Mouse (Mus musculus) stomach, embryonic 15.5 days (tissue): Measurements from ENCODE around the gene Cep89. TPM values are rescaled to one million over a fixed set of nuclear protein-coding genes. Genes with fewer than 3 reads are reported as not detected.
A peak's percentile ranks its signal among the peaks of the same experiment; 100 is the strongest.

Source experiments
- ATAC-seq: fragments of 200-750 bp; cut with Nextera tagmentation; 2 replicates; pipeline ENCODE4 v1.8.0; 2017; ENCODE audit warnings: low read depth, moderate number of reproducible peaks, moderate TSS enrichment; ENCODE audit not compliant: insufficient read depth, low FRiP score
- H3K27ac ChIP-seq: fragments of 300-500 bp; sonication (generic); 2 replicates; pipeline ENCODE4 v1.5.1; 2015; ENCODE audit warnings: mild to moderate bottlenecking, inconsistent platforms
- H3K27me3 ChIP-seq: fragments of 300-500 bp; sonication (generic); replicated peaks from 2 replicates; pipeline ENCODE4 v1.6.1; 2015; ENCODE audit warnings: inconsistent platforms
- H3K36me3 ChIP-seq: fragments of 300-500 bp; sonication (generic); 2 replicates; pipeline ENCODE4 v1.6.1; 2015; ENCODE audit warnings: inconsistent platforms
- H3K4me1 ChIP-seq: fragments of 300-500 bp; sonication (generic); 2 replicates; pipeline ENCODE4 v1.6.1; 2015; ENCODE audit warnings: inconsistent platforms
- H3K4me2 ChIP-seq: fragments of 300-500 bp; sonication (generic); 2 replicates; pipeline ENCODE4 v1.6.1; 2015; ENCODE audit warnings: mild to moderate bottlenecking, inconsistent platforms
- H3K4me3 ChIP-seq: fragments of 300-500 bp; sonication (generic); replicated peaks from 2 replicates; pipeline ENCODE4 v1.5.1; 2015; ENCODE audit warnings: inconsistent platforms
- H3K9ac ChIP-seq: fragments of 300-500 bp; sonication (generic); 2 replicates; pipeline ENCODE4 v1.6.1; 2015; ENCODE audit warnings: inconsistent platforms
- H3K9me3 ChIP-seq: fragments of 300-500 bp; sonication (generic); 2 replicates; pipeline ENCODE4 v1.6.1; 2016; ENCODE audit warnings: inconsistent platforms
- WGBS: fragments of 180-500 bp; shearing (Covaris S2); methylation state at CpG from one replicate; pipeline ENCODE4 v1.1.7; 2015; 5-methylcytosine and 5-hydroxymethylcytosine counted together
- polyA plus RNA-seq: library from polyadenylated mRNA; unstranded; fragments of >200 nt; fragmentation: Nextera tagmentation; extraction: Ambion mirVana; gene quantifications from 2 replicates; pipeline ENCODE4 v1.2.1, GENCODE M21; 2015

The Cep89 gene
- polyA plus RNA-seq, 1 experiment from 2014 or later: 45.4 TPM

DNA sequence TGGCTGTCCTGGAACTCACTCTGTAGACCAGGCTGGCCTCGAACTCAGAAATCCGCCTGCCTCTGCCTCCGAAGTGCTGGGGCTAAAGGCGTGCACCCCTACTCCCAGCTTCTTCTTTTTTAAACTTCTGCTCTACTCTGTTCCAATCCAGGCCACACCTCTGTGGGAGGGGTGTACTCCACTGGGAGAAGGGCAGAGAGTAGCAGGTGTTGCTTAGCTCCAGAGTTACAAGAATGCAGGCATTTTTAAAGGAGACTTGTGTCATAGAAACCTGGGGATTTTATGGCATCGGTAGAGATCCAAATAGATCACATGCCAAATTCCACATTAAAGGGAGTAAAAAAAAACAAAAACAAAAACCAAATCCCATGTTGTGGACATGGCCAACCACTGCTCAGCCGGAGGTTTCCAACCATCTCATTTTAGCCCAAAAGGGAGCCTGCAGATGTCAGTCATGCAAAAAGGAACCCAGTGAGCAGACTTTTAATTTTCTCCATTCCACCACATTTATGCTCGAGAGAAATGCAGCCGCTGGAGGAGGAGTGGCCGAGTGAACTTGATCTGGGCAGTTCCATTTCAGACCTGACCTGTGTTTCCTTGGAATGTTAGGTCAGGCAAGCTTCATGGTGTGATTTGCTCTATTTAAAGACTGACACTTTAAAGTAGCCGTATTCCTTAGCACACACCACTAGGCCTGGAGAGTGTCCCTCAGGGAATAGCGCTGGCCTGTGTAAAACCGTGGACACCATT is 31.5 kb upstream of the Cep89 start:
- H3K27me3 ChIP-seq: no peaks in the 10 kb centered on the region
- H3K36me3 ChIP-seq: no peaks in the 10 kb centered on the region
- no peaks in the 10 kb centered on the region for H3K9me3 ChIP-seq
- no peak overlapping the region for H3K9ac ChIP-seq
- no peak for ATAC-seq
- H3K4me3 ChIP-seq: no peak overlapping the region
- H3K27ac ChIP-seq: no peak overlapping the region
- 72% methylated on average over 12 of the region's 12 CpGs for WGBS
- no peak overlapping the region for H3K4me2 ChIP-seq
- 0 out of 2 replicates have a peak, but pooled peaks cover 6% of the 10 kb centered on the region for H3K4me1 ChIP-seq

DNA sequence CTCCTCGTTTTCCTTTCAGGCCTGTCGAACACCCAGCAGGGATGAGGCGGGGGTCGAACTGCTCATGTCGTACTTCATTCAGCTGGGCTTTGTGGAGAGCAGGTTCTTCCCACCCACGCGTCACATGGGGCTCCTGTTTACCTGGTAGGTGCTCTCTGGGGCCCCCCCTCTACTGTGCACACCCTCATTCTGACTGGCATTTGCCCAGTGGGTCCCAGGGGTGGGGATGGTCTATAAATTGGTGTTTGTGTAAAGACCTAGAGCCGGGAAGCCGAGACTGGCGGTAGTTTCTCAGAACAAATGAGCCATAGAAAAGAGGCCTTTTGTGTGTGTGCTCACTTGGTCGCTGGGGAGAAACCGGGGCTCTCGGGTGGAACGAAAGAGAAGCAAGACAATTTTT is 25.7 kb upstream of the Cep89 start:
- no peak for ATAC-seq
- WGBS: 64% methylated on average over 14 of the region's 14 CpGs

DNA sequence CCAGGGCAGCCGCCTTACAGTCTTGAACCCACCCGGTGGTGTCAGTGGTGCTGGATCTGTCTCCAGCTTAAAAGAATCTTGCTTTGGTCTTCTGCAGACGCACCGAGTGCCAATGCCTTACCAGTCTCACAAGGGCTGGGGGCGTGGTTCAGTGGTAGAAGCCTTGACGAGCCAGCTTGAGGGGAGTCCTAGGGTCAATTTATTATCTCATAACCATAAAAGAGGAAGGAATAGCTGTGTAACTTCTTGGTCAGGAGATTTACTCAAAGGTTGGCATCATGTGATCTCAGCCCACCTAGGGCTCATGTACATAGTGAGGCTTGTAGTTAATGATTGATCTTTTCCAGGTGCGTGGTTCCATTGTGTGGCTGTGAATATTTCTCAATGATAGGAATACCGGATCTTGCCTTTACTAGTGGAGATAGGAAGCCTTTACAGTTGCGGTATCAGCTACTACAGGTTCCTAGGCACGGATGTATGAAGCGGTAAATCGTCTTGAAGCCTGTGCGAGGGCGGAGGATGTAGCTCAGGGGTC is 24.3 kb upstream of the Cep89 start:
- H3K9ac ChIP-seq: no peak overlapping the region
- peak overlapping the region; percentile 77 for H3K27ac ChIP-seq

More for the DNA sequence above, 25.7 kb upstream of the Cep89 start:
- H3K9me3 ChIP-seq: no peaks in the 10 kb centered on the region
- H3K4me1 ChIP-seq: peaks cover 8% of the 10 kb centered on the region
- H3K27ac ChIP-seq: peak overlapping the region; percentile 26; the same call in 1 of the 2 replicates
- no peak overlapping the region for H3K4me3 ChIP-seq
- H3K36me3 ChIP-seq: no peaks in the 10 kb centered on the region
- H3K27me3 ChIP-seq: no peaks in the 10 kb centered on the region
- no peak overlapping the region for H3K4me2 ChIP-seq
- no peak overlapping the region for H3K9ac ChIP-seq

DNA sequence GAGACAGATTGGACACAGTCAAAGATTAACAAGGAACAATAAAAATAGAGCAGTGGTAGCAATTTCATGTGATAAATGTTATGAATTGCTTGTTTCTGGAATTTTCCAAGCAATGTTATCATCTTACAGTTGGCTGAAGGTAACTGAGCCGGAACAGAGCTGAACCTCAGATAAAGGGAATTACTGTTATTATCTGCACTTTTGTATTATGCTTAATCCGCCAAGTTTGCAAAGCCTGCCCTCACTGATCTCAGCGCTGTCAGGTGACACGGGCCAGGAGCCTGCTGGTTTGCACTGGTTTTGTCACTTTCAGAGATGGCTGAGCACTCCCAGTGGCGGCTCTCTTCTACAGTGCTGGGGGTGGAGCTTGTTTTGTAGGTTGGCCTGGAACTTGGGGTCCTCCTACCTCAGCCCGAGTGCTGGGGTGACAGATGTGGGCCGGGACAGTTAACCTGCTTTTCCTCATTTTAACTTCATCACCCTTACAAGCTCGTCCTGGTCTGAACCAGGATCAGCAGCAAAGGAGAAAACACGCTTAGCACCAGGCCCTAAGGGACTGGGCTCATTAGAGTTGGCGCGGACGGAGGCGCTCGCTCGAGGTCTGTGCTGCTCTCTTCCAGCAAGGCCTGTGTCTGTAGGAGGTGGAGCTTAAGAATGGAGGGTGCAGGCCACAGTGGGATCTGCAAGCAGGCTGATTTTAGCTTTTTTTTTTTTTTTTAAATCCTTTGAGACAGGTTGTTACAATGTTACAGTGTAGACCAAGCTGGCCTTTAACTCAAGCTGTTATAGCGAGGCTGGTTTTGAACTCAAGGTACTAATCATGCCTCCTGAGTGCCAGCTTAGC is 23.5 kb upstream of the Cep89 start:
- no peak overlapping the region for H3K4me2 ChIP-seq
- no peak overlapping the region for H3K4me3 ChIP-seq
- H3K36me3 ChIP-seq: 0 out of 2 replicates have a peak, but pooled peaks cover 3% of the 10 kb centered on the region
- H3K9me3 ChIP-seq: no peaks in the 10 kb centered on the region
- H3K27me3 ChIP-seq: no peaks in the 10 kb centered on the region
- H3K27ac ChIP-seq: peak overlapping the region; percentile 77
- 51% methylated on average over 16 of the region's 16 CpGs for WGBS
- peaks cover 8% of the 10 kb centered on the region for H3K4me1 ChIP-seq
- ATAC-seq: peak; percentile 78
- H3K9ac ChIP-seq: no peak overlapping the region

More for the DNA sequence above, 24.3 kb upstream of the Cep89 start:
- H3K4me1 ChIP-seq: peaks cover 8% of the 10 kb centered on the region
- no peaks in the 10 kb centered on the region for H3K9me3 ChIP-seq
- H3K27me3 ChIP-seq: no peaks in the 10 kb centered on the region
- WGBS: 71% methylated on average over 14 of the region's 14 CpGs
- H3K4me2 ChIP-seq: no peak overlapping the region
- H3K36me3 ChIP-seq: 0 out of 2 replicates have a peak, but pooled peaks cover 3% of the 10 kb centered on the region
- ATAC-seq: peak; percentile 85
- H3K4me3 ChIP-seq: no peak overlapping the region

DNA sequence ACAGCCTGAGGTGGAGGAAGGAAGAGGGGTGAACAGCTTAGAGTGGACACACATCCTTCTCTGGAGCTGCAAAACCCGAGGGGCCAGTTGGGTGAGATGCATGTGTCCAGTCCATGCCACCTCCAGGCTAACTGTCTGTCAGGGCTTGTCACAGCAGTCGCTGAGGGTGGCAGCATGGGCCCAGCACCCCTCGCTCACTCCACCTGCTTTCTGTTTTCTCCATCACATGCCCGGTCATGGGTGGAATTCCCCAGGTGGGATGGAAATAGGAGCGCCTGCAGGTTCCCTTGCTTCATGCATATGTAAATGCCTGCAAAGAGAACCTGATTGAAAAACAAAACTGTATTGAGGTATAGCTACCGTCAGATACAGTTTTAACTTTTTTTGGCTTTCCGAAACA is 22.6 kb upstream of the Cep89 start:
- H3K9ac ChIP-seq: no peak overlapping the region
- ATAC-seq: no peak
- no peak overlapping the region for H3K4me2 ChIP-seq
- H3K9me3 ChIP-seq: no peaks in the 10 kb centered on the region
- H3K27me3 ChIP-seq: no peaks in the 10 kb centered on the region
- 0 out of 2 replicates have a peak, but pooled peaks cover 3% of the 10 kb centered on the region for H3K36me3 ChIP-seq
- H3K27ac ChIP-seq: peak overlapping the region; percentile 77; the same call in 1 of the 2 replicates
- H3K4me3 ChIP-seq: no peak overlapping the region
- WGBS: 79% methylated on average over 7 of the region's 7 CpGs
- H3K4me1 ChIP-seq: peaks cover 8% of the 10 kb centered on the region

DNA sequence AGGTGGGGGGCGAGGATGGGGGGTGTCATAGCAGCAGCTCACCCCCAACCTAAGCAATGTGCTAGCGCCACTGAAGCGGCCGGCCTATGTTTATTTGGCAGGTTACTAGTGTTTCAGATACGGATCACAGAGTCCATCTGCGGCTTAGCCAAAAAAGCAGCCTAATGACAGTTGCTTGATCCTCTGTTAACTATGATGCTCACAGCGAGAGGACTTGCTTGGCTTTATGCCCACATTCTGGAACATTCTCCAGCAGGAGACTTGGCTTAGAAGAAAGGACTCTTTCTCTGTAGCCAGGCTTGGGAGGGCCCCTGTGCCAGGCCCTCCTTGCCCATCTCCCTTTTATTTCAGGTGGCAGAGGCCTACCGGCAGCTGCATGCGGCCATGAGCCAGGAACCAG is 20.2 kb upstream of the Cep89 start:
- Histone ChIP-seq H3K27me3 (no peaks in the 10 kb centered on the region), H3K4me3 (no peak overlapping the region), H3K4me1 (peaks cover 8% of the 10 kb centered on the region; the same call in 1 of the 2 replicates), H3K9ac (no peak overlapping the region), H3K9me3 (no peaks in the 10 kb centered on the region), H3K27ac (no peak overlapping the region), H3K36me3 (0 out of 2 replicates have a peak, but pooled peaks cover 3% of the 10 kb centered on the region), H3K4me2 (no peak overlapping the region)
- no peak for ATAC-seq
- 71% methylated on average over 9 of the region's 9 CpGs for WGBS

DNA sequence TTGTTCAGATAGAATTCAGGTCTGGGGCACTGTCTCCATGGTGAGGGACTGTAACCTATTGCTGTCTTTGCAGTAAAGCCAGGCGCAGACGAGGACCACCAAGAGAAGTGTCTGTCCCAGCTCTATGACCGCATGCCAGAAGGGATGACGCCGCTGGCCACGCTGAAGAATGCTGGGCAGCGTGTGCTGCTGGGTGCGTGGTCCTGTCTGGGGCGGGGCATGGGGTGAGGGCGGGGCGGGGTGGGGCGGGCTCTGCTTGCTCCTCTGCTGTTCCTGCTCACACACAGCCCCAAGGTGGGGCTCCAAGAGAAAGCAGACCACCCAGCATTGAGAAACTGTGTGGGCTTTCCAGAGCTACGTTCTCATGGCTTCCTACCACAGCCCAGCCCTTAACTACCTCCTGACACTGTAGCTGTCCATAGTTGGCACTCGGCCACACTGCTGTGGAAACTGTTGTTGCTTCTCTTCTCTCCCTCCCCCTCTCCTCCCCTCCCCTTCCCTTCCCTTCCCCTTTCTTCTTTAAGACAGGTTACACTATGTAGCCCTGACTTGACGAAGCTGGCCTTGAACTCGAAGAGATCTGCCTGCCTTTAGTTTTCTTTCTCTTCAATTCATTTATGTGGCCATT is 17.2 kb upstream of the Cep89 start:
- WGBS: 33% methylated on average over 16 of the region's 16 CpGs
- Histone ChIP-seq H3K36me3 (0 out of 2 replicates have a peak, but pooled peaks cover 3% of the 10 kb centered on the region), H3K9me3 (no peaks in the 10 kb centered on the region), H3K4me2 (no peak overlapping the region), H3K27me3 (no peaks in the 10 kb centered on the region), H3K4me3 (no peak overlapping the region), H3K4me1 (no peaks in the 10 kb centered on the region), H3K9ac (no peak overlapping the region), H3K27ac (no peak overlapping the region)
- ATAC-seq: peak; percentile 32; the same call in 1 of the 2 replicates

DNA sequence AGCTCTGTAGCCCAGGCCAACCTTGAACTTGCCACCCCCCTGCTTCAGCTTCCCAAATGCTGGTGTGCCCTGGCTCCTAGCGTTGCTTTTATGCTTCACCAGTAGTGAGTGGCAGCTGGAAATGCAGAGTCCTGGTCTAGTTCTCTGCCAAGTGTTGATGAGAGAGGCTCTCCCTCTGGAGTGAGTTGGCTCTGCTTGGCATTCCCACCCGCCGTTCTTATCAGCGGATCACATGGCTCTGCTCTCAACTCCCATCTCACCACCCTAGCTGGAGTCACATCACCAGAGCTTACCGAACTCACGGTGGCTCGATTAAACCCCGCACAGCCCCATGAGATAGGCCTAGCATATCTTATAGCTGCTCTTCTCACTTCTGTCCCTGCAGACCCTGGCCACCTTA is 16.5 kb upstream of the Cep89 start:
- no peaks in the 10 kb centered on the region for H3K9me3 ChIP-seq
- 0 out of 2 replicates have a peak, but pooled peaks cover 3% of the 10 kb centered on the region for H3K36me3 ChIP-seq
- WGBS: 87% methylated on average over 8 of the region's 8 CpGs
- no peak overlapping the region for H3K9ac ChIP-seq
- H3K27me3 ChIP-seq: no peaks in the 10 kb centered on the region
- no peak overlapping the region for H3K27ac ChIP-seq
- no peak overlapping the region for H3K4me3 ChIP-seq
- H3K4me2 ChIP-seq: no peak overlapping the region
- ATAC-seq: no peak
- no peaks in the 10 kb centered on the region for H3K4me1 ChIP-seq

DNA sequence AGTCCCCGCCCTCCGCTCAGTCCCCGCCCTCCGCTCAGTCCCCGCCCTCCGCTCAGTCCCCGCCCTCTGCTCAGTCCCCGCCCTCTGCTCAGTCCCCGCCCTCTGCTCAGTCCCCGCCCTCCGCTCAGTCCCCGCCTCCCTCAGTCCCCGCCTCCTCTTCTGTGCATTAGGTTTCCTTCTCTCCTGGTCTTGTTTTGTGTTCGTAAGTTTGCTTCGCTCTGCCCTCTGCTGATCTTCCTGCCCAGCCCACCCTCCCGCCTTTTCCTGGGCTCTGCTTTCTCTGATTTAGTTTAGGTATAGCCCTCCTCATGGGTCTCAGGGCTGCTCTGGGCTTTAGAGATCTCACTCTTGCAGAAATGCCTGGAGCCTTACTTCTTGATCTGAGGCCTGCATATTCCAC is 15.0 kb upstream of the Cep89 start:
- H3K27ac ChIP-seq: no peak overlapping the region
- 0 out of 2 replicates have a peak, but pooled peaks cover 3% of the 10 kb centered on the region for H3K36me3 ChIP-seq
- no peak for ATAC-seq
- no peak overlapping the region for H3K4me3 ChIP-seq
- WGBS: 51% methylated on average over 15 of the region's 16 CpGs
- H3K4me2 ChIP-seq: no peak overlapping the region
- no peaks in the 10 kb centered on the region for H3K4me1 ChIP-seq
- no peak overlapping the region for H3K9ac ChIP-seq
- H3K9me3 ChIP-seq: no peaks in the 10 kb centered on the region
- H3K27me3 ChIP-seq: no peaks in the 10 kb centered on the region

DNA sequence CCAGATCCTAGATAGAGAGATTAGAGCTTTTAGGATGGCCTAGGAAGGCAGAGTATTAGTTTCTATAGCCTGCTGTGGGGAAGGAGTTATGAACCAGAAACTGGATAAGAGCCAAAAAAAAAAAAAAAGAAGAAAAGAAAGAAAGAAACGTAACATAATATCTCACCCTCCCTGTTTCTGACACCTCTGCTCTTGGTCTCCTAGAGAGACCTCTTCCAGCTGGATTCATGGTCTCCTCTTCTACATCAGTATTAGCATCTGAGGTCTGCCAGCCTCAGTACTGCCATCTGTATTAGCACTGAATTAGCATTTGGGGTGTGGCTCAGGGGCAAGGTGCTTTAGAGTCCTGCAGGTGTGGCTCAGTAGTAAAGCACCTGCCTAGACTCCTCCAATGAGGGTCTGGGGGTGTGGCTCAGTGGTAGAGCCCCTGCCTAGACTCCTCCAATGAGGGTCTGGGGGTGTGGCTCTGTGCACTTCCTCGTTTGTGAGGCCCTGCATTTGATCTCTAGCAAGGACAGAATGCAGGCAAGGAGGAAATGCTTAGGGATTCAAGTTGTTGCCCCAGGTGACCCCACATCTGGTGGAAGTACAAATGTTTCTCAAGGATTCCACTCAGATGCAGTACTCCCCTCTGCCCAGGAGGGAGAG is 14.0 kb upstream of the Cep89 start:
- WGBS: 38% methylated on average over 2 of the region's 2 CpGs
- Histone ChIP-seq H3K4me3 (no peak overlapping the region), H3K9ac (no peak overlapping the region), H3K27me3 (no peaks in the 10 kb centered on the region), H3K36me3 (no peaks in the 10 kb centered on the region), H3K27ac (no peak overlapping the region), H3K4me2 (no peak overlapping the region), H3K9me3 (no peaks in the 10 kb centered on the region), H3K4me1 (no peaks in the 10 kb centered on the region)
- ATAC-seq: peak; percentile 73

DNA sequence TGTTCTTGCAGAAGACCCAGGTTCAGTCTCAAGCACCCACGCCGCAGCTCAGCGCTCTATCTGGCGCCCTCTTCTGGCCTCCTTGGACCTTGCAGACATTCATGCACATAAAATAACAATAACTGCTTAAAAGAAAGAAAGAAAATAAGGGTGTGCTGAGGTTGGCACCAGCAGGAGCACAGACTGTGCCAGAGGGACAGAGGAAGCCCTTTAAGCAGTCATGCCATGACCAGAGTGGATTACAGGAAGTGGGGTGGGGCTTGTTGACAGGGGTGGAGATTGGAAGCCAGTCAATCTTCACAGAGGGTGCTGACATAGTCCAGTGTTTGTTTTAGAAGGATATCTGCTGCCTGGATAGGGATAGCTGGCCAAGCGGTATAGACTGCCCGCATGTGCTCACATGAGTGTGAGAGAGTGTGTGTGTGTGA is 10.3 kb upstream of the Cep89 start:
- Histone ChIP-seq H3K27me3 (no peaks in the 10 kb centered on the region), H3K36me3 (no peaks in the 10 kb centered on the region), H3K9me3 (no peaks in the 10 kb centered on the region), H3K4me2 (no peak overlapping the region), H3K4me3 (no peak overlapping the region), H3K9ac (no peak overlapping the region), H3K4me1 (no peaks in the 10 kb centered on the region), H3K27ac (no peak overlapping the region)
- peak; percentile 47 for ATAC-seq
- WGBS: 61% methylated on average over 6 of the region's 6 CpGs
